ENCODE assay signal across 16 mouse cellular contexts in genomic region chr15:78706630-78707029, GRCm38 (mm10). TPM values are rescaled to one million over a fixed set of nuclear protein-coding genes. Genes with fewer than 3 reads are reported as not detected.
"Had no signal": no experiment of that assay in that cellular context is flagged by ENCODE, and none has a peak within 500 bp of the region (broad histone marks: within the 10 kb centered on the region; RNA-seq: fewer than 3 reads in every experiment).

No protein-coding gene starts in this region.

- DNase-seq: kidney, postnatal 10 days; kidney, postnatal 36 days; layer of hippocampus, postnatal 36 days; liver; lung, adult 18-20 months; lung, postnatal 10 days; lung, postnatal 36 days; right cerebral cortex, adult 18-20 months; right cerebral cortex, postnatal 14 days; spleen, adult 18-20 months; thymus, postnatal 36 days had no signal

RNA-seq across cellular contexts. Expression of gene Elfn2, which starts 11.9 kb away (rescaled TPM):
- total RNA-seq: monocyte, adult 5-6 weeks had no signal
- polyA plus RNA-seq: kidney, embryonic 15.5 days; limb, embryonic 10.5 days; liver, embryonic 12.5 days; liver, embryonic 15.5 days had no signal
